Comparison of ENCODE assay signal across 9 mouse cellular contexts in genomic region chr4:149518351-149519220, GRCm38 (mm10). TPM values are rescaled to one million over a fixed set of nuclear protein-coding genes. Genes with fewer than 3 reads are reported as not detected.
DNase-seq lines count a peak whose midpoint lies in the region; ATAC-seq and TF ChIP-seq lines count a peak whose summit lies in the region.
"Had no signal": no experiment of that assay in that cellular context is flagged by ENCODE, and none has a peak within 500 bp of the region (broad histone marks: within the 10 kb centered on the region; RNA-seq: fewer than 3 reads in every experiment).

No protein-coding gene starts in this region.

- H3K4me1 ChIP-seq in hindbrain, embryonic 13.5 days (replicated peaks), result peaks cover 28% of the 10 kb centered on the region

- H3K4me3 ChIP-seq in gastrocnemius, adult 2 months, result peak overlapping the region; percentile 95
- H3K4me3 ChIP-seq in hindbrain, embryonic 13.5 days, result peak overlapping the region; percentile 85
- peak overlapping the region; percentile 36 for H3K4me3 ChIP-seq in macrophage (ENCODE audit: inconsistent target)

- ATAC-seq in hindbrain, embryonic 13.5 days (ENCODE audit: low FRiP score), result no peak; the same call in 1 of the 2 replicates

- H3K79me2 ChIP-seq in macrophage (ENCODE audit: inconsistent target), result no peaks in the 10 kb centered on the region; the same call in 1 of the 2 replicates

- H3K27me3 ChIP-seq in hindbrain, embryonic 13.5 days, result no peaks in the 10 kb centered on the region

- 4% methylated on average over 41 of the region's 52 CpGs for WGBS in hindbrain, embryonic 13.5 days
- WGBS in macrophage (ENCODE audit: missing documents), result 11% methylated on average over 52 of the region's 52 CpGs

- no peaks in the 10 kb centered on the region for H3K36me3 ChIP-seq in hindbrain, embryonic 13.5 days
- no peaks in the 10 kb centered on the region for H3K36me3 ChIP-seq in macrophage (ENCODE audit: inconsistent target)

- peak overlapping the region; percentile 74 for H3K4me2 ChIP-seq in hindbrain, embryonic 13.5 days

- peak overlapping the region; percentile 88 for H3K27ac ChIP-seq in gastrocnemius, adult 2 months
- peak overlapping the region; percentile 66 for H3K27ac ChIP-seq in hindbrain, embryonic 13.5 days
- H3K27ac ChIP-seq in macrophage, result no peak overlapping the region

- intact Hi-C loops in gastrocnemius, adult 2 months (cut with DNase I), result loop anchor here (5.0 kb wide), 1 partner anchor 219 kb away; the partner anchor contains the start of gene Tmem201
- intact Hi-C loops in gastrocnemius, postnatal 14 days (cut with DNase I; ENCODE audit: low total_unique reads), result no loop called here

- peak overlapping the region; percentile 93 for H3K9ac ChIP-seq in hindbrain, embryonic 13.5 days

- no peak for TF ChIP-seq CTCF in gastrocnemius, adult 2 months (IDR thresholded peaks at IDR 0.05)

- H3K9me3 ChIP-seq in hindbrain, embryonic 13.5 days, result no peaks in the 10 kb centered on the region

- no peak for DNase-seq in gastrocnemius, adult 2 months
- DNase-seq in gastrocnemius, postnatal 14 days, result no peak
- peak; percentile 14 to 22 for DNase-seq in thymus, postnatal 10 days (ENCODE audit: low spot score in 2 of 2)
- DNase-seq in thymus, postnatal 25 days, result no peak
- DNase-seq in adrenal gland, adult 8-10 months, result no peak
- no peak for DNase-seq in right cerebral cortex, adult 18-20 months

RNA-seq across cellular contexts. Expression of gene Ctnnbip1, which starts 0.6 kb away (rescaled TPM):
- total RNA-seq in gastrocnemius, adult 2 months (2021), result 10 to 100 TPM; 19.0 to 21.4 TPM
- total RNA-seq in gastrocnemius, postnatal 14 days (2021), result 10 to 100 TPM; 40.4 to 41.3 TPM
- polyA plus RNA-seq in hindbrain, embryonic 13.5 days (2015; fragmentation: Nextera tagmentation; extraction: Ambion mirVana), result 85.3 and 85.4 TPM in 2 replicates
- 1 to 10 TPM in 22 of 26 experiments, under 1 TPM in 4; 0.41 to 5.9 (median 2.3) TPM for total RNA-seq in macrophage (2018; cell fraction: chromatin; rRNA removed)
- 1 to 10 TPM; 5.4 to 9.4 (median 7.0) TPM for total RNA-seq in macrophage (2018; cell fraction: cytosol; rRNA removed)
- total RNA-seq in macrophage (2018; cell fraction: nucleus; rRNA removed), result 10 to 100 TPM in 1 of 26 experiments, 1 to 10 TPM in 25; 1.8 to 11.8 (median 4.0) TPM
- polyA plus RNA-seq in macrophage (2018), result 5.3 to 13.7 TPM (median 7.0 TPM) in 3 replicates
- total RNA-seq in adrenal gland, adult 8-10 months (2022), result 10 to 100 TPM; 25.3 to 34.5 (median 29.7) TPM

RNA-seq across cellular contexts. Expression of gene Lzic, which starts 33.6 kb away (rescaled TPM):
- total RNA-seq in gastrocnemius, adult 2 months (2021), result 10 to 100 TPM; 13.1 to 16.1 TPM
- total RNA-seq in gastrocnemius, postnatal 14 days (2021), result 10 to 100 TPM; 12.0 to 17.9 TPM
- polyA plus RNA-seq in hindbrain, embryonic 13.5 days (2015; fragmentation: Nextera tagmentation; extraction: Ambion mirVana), result 42.4 and 45.1 TPM in 2 replicates
- 10 to 100 TPM in 22 of 26 experiments, 1 to 10 TPM in 4; 4.2 to 39.3 (median 18.9) TPM for total RNA-seq in macrophage (2018; cell fraction: chromatin; rRNA removed)
- 10 to 100 TPM; 12.3 to 24.9 (median 20.6) TPM for total RNA-seq in macrophage (2018; cell fraction: cytosol; rRNA removed)
- total RNA-seq in macrophage (2018; cell fraction: nucleus; rRNA removed), result 10 to 100 TPM in 20 of 26 experiments, 1 to 10 TPM in 6; 7.8 to 30.6 (median 13.4) TPM
- 14.7 to 24.7 TPM (median 16.3 TPM) in 3 replicates for polyA plus RNA-seq in macrophage (2018)
- 10 to 100 TPM; 19.9 to 25.1 (median 24.1) TPM for total RNA-seq in adrenal gland, adult 8-10 months (2022)

RNA-seq across cellular contexts. Expression of gene Nmnat1, which starts 33.6 kb away (rescaled TPM):
- 10 to 100 TPM; 30.0 to 32.7 TPM for total RNA-seq in gastrocnemius, adult 2 months (2021)
- total RNA-seq in gastrocnemius, postnatal 14 days (2021), result 10 to 100 TPM; 17.6 to 20.2 TPM
- 9.2 and 10.3 TPM in 2 replicates for polyA plus RNA-seq in hindbrain, embryonic 13.5 days (2015; fragmentation: Nextera tagmentation; extraction: Ambion mirVana)
- 10 to 100 TPM in 2 of 26 experiments, 1 to 10 TPM in 24; 3.4 to 13.4 (median 6.9) TPM for total RNA-seq in macrophage (2018; cell fraction: chromatin; rRNA removed)
- total RNA-seq in macrophage (2018; cell fraction: cytosol; rRNA removed), result 10 to 100 TPM in 8 of 26 experiments, 1 to 10 TPM in 18; 5.7 to 11.8 (median 9.3) TPM
- 1 to 10 TPM; 3.7 to 9.8 (median 6.0) TPM for total RNA-seq in macrophage (2018; cell fraction: nucleus; rRNA removed)
- polyA plus RNA-seq in macrophage (2018), result 7.8 to 9.7 TPM (median 8.5 TPM) in 3 replicates
- total RNA-seq in adrenal gland, adult 8-10 months (2022), result 10 to 100 TPM; 14.8 to 19.5 (median 17.8) TPM

RNA-seq across cellular contexts. Expression of gene Tmem274, which starts 41.4 kb away (rescaled TPM):
- not detected for total RNA-seq in gastrocnemius, adult 2 months (2021)
- total RNA-seq in gastrocnemius, postnatal 14 days (2021), result not detected
- polyA plus RNA-seq in hindbrain, embryonic 13.5 days (2015; fragmentation: Nextera tagmentation; extraction: Ambion mirVana), result 0.69 TPM in 1 of 2 replicates, not detected in the other
- total RNA-seq in macrophage (2018; cell fraction: chromatin; rRNA removed), result not detected
- total RNA-seq in macrophage (2018; cell fraction: cytosol; rRNA removed), result not detected
- not detected for total RNA-seq in macrophage (2018; cell fraction: nucleus; rRNA removed)
- polyA plus RNA-seq in macrophage (2018), result not detected in 3 replicates
- not detected for total RNA-seq in adrenal gland, adult 8-10 months (2022)
- total RNA-seq: heart, adult 18-20 months had no signal

Comparison
In these comparisons a context has a peak if more than half of its experiments do, and no peak if none do; other contexts are left out.
1. DNase-seq: peak in thymus, postnatal 10 days (2 of 2); none in gastrocnemius, adult 2 months (single experiment), gastrocnemius, postnatal 14 days (single experiment), thymus, postnatal 25 days (single experiment), adrenal gland, adult 8-10 months (single experiment) and right cerebral cortex, adult 18-20 months (single experiment).
2. H3K4me3 ChIP-seq: peak in every context shown above with its lines; median percentile 95 in gastrocnemius, adult 2 months; 85 in hindbrain, embryonic 13.5 days; 36 in macrophage.